Mouse (Mus musculus) intestine, embryonic 16.5 days (tissue): Measurements from ENCODE around the gene Tulp1. TPM values are rescaled to one million over a fixed set of nuclear protein-coding genes. Genes with fewer than 3 reads are reported as not detected.
A peak's percentile ranks its signal among the peaks of the same experiment; 100 is the strongest.
"Not testable (repeated sequence)": the region's sequence is repeated elsewhere in the genome, so short reads cannot be mapped to it uniquely, and the experiment has no call there.

Experiments
- ATAC-seq: fragments of 200-750 bp; cut with Nextera tagmentation; 2 replicates; pipeline ENCODE4 v1.8.0; 2017; ENCODE audit warnings: moderate TSS enrichment, moderate library complexity
- H3K27ac ChIP-seq: fragments of 300-500 bp; sonication (generic); 2 replicates; pipeline ENCODE4 v1.5.1; 2014; ENCODE audit warnings: mild to moderate bottlenecking, low read length
- H3K27me3 ChIP-seq: fragments of 300-500 bp; sonication (generic); replicated peaks from 2 replicates; pipeline ENCODE4 v1.6.1; 2014; ENCODE audit warnings: low read length, control low read depth, mixed read lengths; ENCODE audit not compliant: control insufficient read depth, insufficient read depth
- H3K36me3 ChIP-seq: fragments of 300-500 bp; sonication (generic); 2 replicates; pipeline ENCODE4 v1.6.1; 2014; ENCODE audit warnings: low read length, control low read depth; ENCODE audit not compliant: control insufficient read depth, insufficient read depth
- H3K4me1 ChIP-seq: fragments of 300-500 bp; sonication (generic); 2 replicates; pipeline ENCODE4 v1.6.1; 2014; ENCODE audit warnings: low read length, control low read depth, mixed read lengths; ENCODE audit not compliant: control insufficient read depth, insufficient read depth
- H3K4me2 ChIP-seq: fragments of 300-500 bp; sonication (generic); 2 replicates; pipeline ENCODE4 v1.6.1; 2014; ENCODE audit warnings: low read depth, low read length, control low read depth
- H3K4me3 ChIP-seq: fragments of 300-500 bp; sonication (generic); 2 replicates; pipeline ENCODE4 v1.5.1; 2014; ENCODE audit warnings: mild to moderate bottlenecking, low read length
- H3K9ac ChIP-seq: fragments of 300-500 bp; sonication (generic); 2 replicates; pipeline ENCODE4 v1.6.1; 2014; ENCODE audit warnings: low read depth, low read length
- H3K9me3 ChIP-seq: fragments of 300-500 bp; sonication (generic); 2 replicates; pipeline ENCODE4 v1.6.1; 2016; ENCODE audit warnings: low read length, control low read depth; ENCODE audit not compliant: control insufficient read depth
- WGBS: fragments of 180-500 bp; shearing (Covaris S2); extraction: QIAGEN DNeasy Blood & Tissue Kit; methylation state at CpG from one replicate; pipeline ENCODE4 v1.1.7; 2014; 5-methylcytosine and 5-hydroxymethylcytosine counted together
- polyA plus RNA-seq: library from polyadenylated mRNA; unstranded; fragments of >200 nt; fragmentation: Nextera tagmentation; extraction: Ambion mirVana; gene quantifications from 2 replicates; pipeline ENCODE4 v1.2.1, GENCODE M21; 2015

The Tulp1 gene
- polyA plus RNA-seq, 1 experiment from 2014 or later = 3.6 TPM

DNA sequence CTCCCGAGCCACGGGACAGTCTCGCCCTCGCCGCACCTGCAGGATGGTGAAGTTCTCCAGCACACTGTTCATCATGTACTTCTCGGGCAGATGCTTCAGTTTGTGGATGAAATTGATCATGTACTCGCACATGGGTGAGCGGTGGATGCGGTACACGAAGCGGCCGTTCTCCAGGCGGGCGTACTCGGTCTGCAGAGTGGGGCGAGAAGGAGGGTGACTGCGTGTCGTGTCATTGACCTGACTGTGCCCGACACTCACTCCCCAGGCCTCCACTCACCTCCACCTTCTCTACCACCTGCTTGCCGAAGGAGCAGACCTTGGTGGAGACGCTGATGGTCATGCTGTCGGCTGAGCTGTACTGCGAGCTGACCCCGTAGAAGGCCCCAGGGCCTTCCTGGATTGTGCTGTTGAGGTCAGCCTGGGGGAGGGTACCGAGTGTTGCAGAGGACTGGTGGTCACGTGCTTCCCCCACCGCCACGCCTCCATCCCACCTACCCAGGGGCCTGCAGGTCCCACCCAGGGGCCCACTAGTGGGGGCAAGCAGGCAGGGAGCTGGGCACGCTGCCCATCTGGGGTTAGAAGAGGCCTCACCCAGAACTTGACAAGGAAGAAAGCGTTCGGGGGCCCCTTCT is 32.0 kb downstream of the Tulp1 start:
- 0 out of 2 replicates have a peak, but pooled peaks have one; percentile 6 for ATAC-seq
- no peak overlapping the region for H3K4me2 ChIP-seq
- H3K27ac ChIP-seq = peak overlapping the region; percentile 35
- H3K4me1 ChIP-seq = peaks cover 40% of the 10 kb centered on the region
- H3K27me3 ChIP-seq = no peaks in the 10 kb centered on the region
- H3K36me3 ChIP-seq = peaks cover 18% of the 10 kb centered on the region; the same call in 1 of the 2 replicates
- no peak overlapping the region for H3K4me3 ChIP-seq
- no peaks in the 10 kb centered on the region for H3K9me3 ChIP-seq
- WGBS = 43% methylated on average over 31 of the region's 31 CpGs
- peak overlapping the region; percentile 40 for H3K9ac ChIP-seq

DNA sequence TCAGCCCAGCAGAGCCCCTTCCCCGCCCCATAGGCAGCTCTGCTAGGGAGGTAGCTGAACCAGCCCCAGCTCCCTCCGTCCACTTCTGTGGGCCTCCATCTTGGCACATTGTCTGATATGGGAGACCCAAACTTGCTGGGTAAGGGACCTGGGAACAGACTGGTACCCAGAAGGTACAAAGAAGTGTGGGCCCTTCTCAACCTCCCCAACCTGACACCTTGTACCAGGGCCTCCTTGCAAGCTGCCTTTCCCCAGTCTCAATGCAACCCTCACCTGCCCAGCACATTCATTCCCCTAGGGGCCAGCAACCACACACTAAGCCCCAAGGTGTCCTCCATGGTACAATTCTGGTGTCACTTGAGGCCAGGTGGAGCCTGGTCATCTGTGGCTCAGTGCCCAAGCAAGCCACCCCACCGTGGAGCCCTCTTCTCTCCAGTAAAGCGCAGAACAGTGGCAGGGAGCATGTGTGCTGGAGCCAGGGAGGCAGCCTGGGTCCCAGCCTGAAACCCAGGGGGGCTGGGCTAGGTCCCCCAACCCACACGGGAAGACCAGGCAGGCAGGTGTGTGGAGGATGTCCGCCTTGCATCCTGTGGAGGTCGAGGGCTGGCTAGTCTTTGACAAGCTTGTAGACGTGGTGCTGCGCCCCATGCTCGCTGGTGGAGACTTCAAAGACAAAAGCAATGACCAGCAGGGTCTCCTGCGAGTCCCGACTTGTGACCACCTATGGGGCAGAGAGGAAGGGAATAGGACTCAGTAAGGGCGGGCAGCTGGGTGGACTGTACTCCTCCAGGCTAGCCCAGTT is 32.7 kb downstream of the Tulp1 start:
- Histone ChIP-seq H3K9me3 (no peaks in the 10 kb centered on the region), H3K27me3 (no peaks in the 10 kb centered on the region), H3K27ac (peak overlapping the region; percentile 35), H3K9ac (peak overlapping the region; percentile 40; the same call in 1 of the 2 replicates), H3K4me3 (no peak overlapping the region), H3K4me2 (no peak overlapping the region), H3K4me1 (peaks cover 46% of the 10 kb centered on the region), H3K36me3 (peaks cover 18% of the 10 kb centered on the region; the same call in 1 of the 2 replicates)
- 50% methylated on average over 13 of the region's 13 CpGs for WGBS
- ATAC-seq = no peak

DNA sequence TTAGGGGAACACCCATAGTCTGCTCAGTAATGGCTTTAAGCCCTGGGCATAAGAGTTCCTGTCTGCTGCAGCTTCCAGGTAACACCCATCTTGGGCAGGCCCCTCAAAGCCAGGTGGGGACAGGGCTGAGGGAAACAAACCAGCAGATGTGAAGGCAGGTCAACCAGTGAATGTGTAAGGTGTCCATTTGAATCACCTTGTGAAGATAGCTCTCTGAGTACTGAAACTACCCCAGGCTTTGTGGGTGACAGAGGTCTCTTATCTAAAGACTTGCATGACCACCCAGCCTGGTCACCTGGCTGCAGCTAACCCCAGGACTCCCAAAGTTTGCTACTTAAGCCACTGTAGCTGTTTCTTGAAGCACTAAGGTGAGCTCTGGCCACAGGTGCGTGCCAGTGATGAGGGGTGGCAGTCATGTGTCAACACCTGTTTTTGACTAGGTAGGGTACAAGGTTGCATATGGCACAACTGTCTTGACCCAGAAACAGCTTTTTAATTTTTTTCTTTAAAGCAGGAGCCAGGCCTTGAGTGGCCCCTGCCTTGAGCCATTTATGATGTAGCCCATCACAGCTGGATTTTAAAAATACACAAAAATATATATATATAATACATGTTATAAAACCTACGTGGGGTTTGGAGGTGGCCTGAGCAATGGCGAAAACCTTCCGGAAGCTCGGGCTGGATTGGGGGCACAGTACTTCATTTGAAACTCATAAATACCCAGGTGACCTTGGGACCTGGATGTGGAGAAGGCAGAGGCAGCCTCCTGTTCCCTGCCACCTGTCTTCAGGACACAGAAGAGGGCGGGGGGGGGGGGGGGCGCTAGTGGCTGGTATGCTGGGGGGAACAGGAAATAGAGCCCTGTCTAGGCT is 33.5 kb downstream of the Tulp1 start:
- Histone ChIP-seq H3K9me3 (no peaks in the 10 kb centered on the region), H3K27ac (peak overlapping the region; percentile 41), H3K4me3 (no peak overlapping the region), H3K4me1 (peaks cover 51% of the 10 kb centered on the region), H3K9ac (peak overlapping the region; percentile 1; the same call in 1 of the 2 replicates), H3K36me3 (peaks cover 18% of the 10 kb centered on the region; the same call in 1 of the 2 replicates), H3K4me2 (no peak overlapping the region), H3K27me3 (no peaks in the 10 kb centered on the region)
- no peak for ATAC-seq
- 27% methylated on average over 7 of the region's 7 CpGs for WGBS

DNA sequence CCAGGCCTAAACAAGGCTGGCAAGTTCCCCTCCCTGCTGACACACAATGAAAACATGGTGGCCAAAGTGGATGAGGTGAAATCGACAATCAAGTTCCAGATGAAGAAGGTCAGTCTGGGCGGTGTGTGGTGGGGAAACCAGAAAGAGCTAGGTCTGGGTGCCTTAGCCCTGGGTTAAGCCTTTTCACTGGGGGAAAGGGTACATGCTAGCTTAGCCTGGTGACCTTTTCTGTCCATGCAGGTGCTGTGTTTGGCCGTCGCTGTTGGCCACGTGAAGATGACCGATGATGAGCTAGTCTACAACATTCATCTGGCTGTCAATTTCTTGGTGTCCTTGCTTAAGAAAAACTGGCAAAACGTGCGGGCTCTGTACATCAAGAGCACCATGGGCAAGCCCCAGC is 34.4 kb downstream of the Tulp1 start:
- peak overlapping the region; percentile 27 for H3K4me3 ChIP-seq
- WGBS = 43% methylated on average over 7 of the region's 8 CpGs
- not testable (repeated sequence) for H3K27ac ChIP-seq, H3K27me3 ChIP-seq, H3K9me3 ChIP-seq, ATAC-seq
- peak overlapping the region; percentile 56; the same call in 1 of the 2 replicates for H3K4me2 ChIP-seq
- H3K36me3 ChIP-seq = peaks cover 18% of the 10 kb centered on the region; the same call in 1 of the 2 replicates
- peaks cover 51% of the 10 kb centered on the region for H3K4me1 ChIP-seq
- H3K9ac ChIP-seq = 0 out of 2 replicates have a peak overlapping the region, but pooled peaks have one; percentile 1

DNA sequence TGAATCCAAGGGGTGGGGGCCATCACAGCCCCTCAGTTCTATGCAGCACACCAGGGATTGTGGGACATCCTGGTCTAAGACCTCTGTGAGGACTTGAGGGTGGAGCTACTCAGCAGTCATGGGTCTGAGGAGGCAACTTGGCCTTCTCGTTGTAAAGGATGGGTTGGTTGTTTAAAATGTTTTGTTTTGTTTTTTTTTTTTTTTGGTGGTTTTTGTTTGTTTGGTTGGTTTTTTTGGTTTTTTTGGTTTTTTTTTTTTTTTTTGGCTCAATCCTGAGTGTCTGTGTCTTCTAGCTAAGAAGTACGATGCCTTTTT is 34.8 kb downstream of the Tulp1 start:
- peaks cover 51% of the 10 kb centered on the region for H3K4me1 ChIP-seq
- peak overlapping the region; percentile 97 for H3K27ac ChIP-seq
- H3K9ac ChIP-seq = peak overlapping the region; percentile 99
- H3K4me2 ChIP-seq = peak overlapping the region; percentile 56
- no peaks in the 10 kb centered on the region for H3K9me3 ChIP-seq
- H3K36me3 ChIP-seq = peaks cover 18% of the 10 kb centered on the region; the same call in 1 of the 2 replicates
- no peak for ATAC-seq
- peak overlapping the region; percentile 98 for H3K4me3 ChIP-seq
- 38% methylated on average over 2 of the region's 2 CpGs for WGBS
- H3K27me3 ChIP-seq = no peaks in the 10 kb centered on the region

DNA sequence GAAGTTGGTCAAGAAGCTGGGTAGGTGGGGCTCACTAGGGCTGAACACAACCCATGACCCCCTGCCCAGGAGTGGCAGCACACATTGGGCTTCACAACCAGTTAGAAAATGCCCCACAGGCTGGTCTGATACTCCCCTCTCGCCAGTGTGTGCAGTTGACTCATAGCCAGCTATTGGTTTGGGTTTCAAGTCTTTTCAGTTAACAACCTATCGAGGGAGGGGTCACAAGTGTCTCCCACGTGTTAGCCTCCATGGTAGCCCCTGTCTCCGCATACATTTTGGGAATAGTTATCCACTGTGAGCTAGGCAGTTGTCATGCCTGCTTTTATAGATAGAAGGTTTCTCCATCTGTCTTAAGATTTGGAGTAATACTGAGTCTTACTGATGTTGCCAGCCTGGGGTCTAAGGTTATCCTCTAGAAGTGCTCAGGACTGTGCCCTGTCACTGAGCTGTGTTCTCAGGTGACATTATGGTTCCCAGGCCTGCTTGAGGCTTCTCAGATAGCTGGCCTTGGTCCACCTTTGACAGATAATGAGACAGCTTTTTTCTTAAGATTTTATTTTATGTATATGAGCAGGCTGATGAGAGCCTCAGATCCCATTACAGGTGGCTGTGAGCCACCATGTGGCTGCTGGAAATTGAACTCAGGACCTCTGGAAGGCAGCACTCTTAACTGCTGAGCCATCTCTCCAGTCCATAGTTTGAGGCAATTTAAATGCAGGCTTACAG is 35.4 kb downstream of the Tulp1 start:
- H3K4me1 ChIP-seq = peaks cover 51% of the 10 kb centered on the region

DNA sequence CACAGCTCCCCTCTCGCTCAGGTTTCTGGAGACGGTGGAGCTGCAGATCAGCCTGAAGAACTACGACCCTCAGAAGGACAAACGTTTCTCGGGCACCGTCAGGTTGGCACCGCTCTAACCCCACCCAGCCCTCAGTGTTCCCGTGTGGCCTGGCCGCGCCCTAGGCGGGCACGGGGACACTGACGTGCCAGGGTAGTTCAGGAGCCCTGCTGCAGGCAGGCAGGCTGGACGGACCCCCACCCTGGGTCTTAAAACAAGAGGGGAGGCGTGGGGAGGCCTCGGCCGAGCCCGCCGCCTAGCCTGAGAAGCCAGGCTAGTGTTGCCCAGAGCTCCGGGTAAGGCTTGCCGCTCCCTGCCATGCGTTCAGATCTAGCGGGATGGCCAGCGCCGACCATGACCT is 36.1 kb downstream of the Tulp1 start:
- H3K4me2 ChIP-seq = peak overlapping the region; percentile 56
- H3K4me1 ChIP-seq = peaks cover 46% of the 10 kb centered on the region
- peak; percentile 1; the same call in 1 of the 2 replicates for ATAC-seq
- WGBS = 0% methylated on average over 25 of the region's 25 CpGs
- peak overlapping the region; percentile 98 for H3K4me3 ChIP-seq
- no peaks in the 10 kb centered on the region for H3K27me3 ChIP-seq
- peak overlapping the region; percentile 97 for H3K27ac ChIP-seq
- no peaks in the 10 kb centered on the region; the same call in 1 of the 2 replicates for H3K9me3 ChIP-seq
- H3K36me3 ChIP-seq = peaks cover 15% of the 10 kb centered on the region; the same call in 1 of the 2 replicates
- H3K9ac ChIP-seq = peak overlapping the region; percentile 99

More for the DNA sequence above, 35.4 kb downstream of the Tulp1 start:
- Histone ChIP-seq H3K9me3 (no peaks in the 10 kb centered on the region), H3K27me3 (no peaks in the 10 kb centered on the region), H3K27ac (peak overlapping the region; percentile 97), H3K4me2 (peak overlapping the region; percentile 56), H3K9ac (peak overlapping the region; percentile 99), H3K36me3 (peaks cover 15% of the 10 kb centered on the region; the same call in 1 of the 2 replicates), H3K4me3 (peak overlapping the region; percentile 98)
- WGBS = 8% methylated on average over 4 of the region's 4 CpGs
- ATAC-seq = no peak

DNA sequence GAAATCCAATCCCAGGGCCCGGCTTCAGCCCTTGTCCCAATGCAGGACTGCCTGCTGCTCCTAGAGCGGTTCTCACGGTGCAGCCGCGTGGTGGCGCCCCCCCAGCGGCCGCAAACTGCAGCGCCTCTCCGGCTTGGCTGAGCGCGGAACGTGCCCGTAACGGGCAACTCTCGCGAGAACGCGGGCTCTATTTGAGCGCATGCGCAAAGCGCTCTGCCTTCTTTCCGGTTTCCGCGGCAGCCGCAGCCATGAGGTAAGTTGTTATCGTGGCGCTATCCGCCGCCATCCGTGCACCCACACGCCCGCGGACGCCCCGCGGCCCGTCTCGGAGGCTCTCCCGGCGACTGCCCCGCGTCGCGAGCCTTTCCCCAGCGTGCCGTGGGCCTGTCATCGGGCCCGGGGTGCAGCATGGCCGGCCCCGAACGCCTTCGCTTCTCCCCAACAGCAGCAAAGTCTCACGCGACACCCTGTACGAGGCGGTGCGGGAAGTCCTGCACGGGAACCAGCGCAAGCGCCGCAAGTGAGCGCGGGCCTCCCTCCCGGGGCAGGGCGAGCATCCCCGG is 36.6 kb downstream of the Tulp1 start, which contains the start of gene Rpl10a:
Rpl10a (plus strand) TSS at position 106 of the 563 bp plus-strand sequence.
- Histone ChIP-seq H3K9ac (peak within 1 kb of the TSS; percentile 99), H3K4me3 (peak within 1 kb of the TSS; percentile 98), H3K4me1 (peaks cover 42% of the 10 kb centered on the region), H3K36me3 (peaks cover 11% of the 10 kb centered on the region; the same call in 1 of the 2 replicates), H3K9me3 (no peaks in the 10 kb centered on the region; the same call in 1 of the 2 replicates), H3K4me2 (peak within 1 kb of the TSS; percentile 73), H3K27ac (peak within 1 kb of the TSS; percentile 97), H3K27me3 (no peaks in the 10 kb centered on the region)
- under 1% methylated on average over 67 of the region's 67 CpGs for WGBS
- ATAC-seq = peak; percentile 88
